Mouse (Mus musculus): ENCODE data around the gene Mdm2. TPM values are rescaled to one million over a fixed set of nuclear protein-coding genes. Genes with fewer than 3 reads are reported as not detected.

The Mdm2 gene
- polyA plus RNA-seq, 1 experiment = 41.8 TPM

- peaks cover 18% of the 10 kb centered on the region for H3K4me1 ChIP-seq
- no peak overlapping the region for H3K4me3 ChIP-seq (replicated peaks)
- peaks cover 20% of the 10 kb centered on the region for H3K27me3 ChIP-seq (replicated peaks)
- H3K36me3 ChIP-seq (replicated peaks; ENCODE audit: low read length) = no peaks in the 10 kb centered on the region
- H3K9me3 ChIP-seq = peaks cover 5% of the 10 kb centered on the region; the same call in 1 of the 2 replicates
- TF ChIP-seq FLI1 (IDR thresholded peaks at IDR 0.05; ENCODE audit: low read length) (no peak), GATA1 (IDR thresholded peaks at IDR 0.05; ENCODE audit: borderline replicate concordance, low read length) (no peak)
Observed at GRCm38 (mm10) chr10:117672693-117673092, 37.9 kb downstream of the Mdm2 start.

DNA sequence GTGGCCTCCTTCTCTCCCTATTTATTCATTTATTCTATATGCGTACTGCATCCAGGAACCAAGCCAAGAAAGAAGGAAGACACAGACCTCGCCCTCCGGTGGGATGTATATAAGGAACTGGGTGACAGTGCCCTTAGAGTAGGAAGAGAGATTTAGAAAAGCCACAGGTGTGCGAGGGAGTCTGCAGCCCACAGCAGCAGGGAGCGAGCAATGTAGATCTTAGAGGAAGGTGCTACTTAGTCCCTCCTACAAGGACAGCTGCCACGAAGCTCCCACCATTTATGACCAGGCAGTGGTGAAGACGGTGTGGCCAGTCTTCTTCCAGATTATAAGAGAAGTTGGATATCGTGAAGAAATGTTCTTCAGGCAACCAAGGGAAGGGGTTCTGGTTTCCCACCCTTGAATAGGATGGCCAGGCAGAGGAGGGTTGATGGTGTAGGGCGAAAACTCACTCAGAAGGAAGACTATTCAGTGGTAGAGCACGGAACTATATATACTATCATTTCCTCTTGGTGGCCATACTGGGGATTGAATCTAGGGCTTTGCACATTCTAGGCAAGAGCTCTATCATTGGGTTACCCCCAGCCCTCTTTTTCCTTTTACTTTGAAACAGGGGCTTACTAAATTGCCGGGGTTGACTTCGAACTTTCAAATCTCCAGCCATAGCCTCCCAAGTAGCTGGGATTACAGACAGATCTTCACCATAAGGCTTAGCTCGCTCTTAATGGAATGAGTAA lies 38.5 kb downstream of the Mdm2 start:
- TF ChIP-seq FLI1 (IDR thresholded peaks at IDR 0.05; ENCODE audit: low read length) (no peak), GATA1 (IDR thresholded peaks at IDR 0.05; ENCODE audit: borderline replicate concordance, low read length) (no peak)
- no peak overlapping the region for H3K4me3 ChIP-seq (replicated peaks)
- H3K36me3 ChIP-seq (replicated peaks; ENCODE audit: low read length) = no peaks in the 10 kb centered on the region
- H3K9me3 ChIP-seq = peaks cover 5% of the 10 kb centered on the region; the same call in 1 of the 2 replicates
- peaks cover 15% of the 10 kb centered on the region for H3K4me1 ChIP-seq
- peaks cover 20% of the 10 kb centered on the region for H3K27me3 ChIP-seq (replicated peaks)

GRCm38 (mm10) chr10:117671266-117671665 lies 39.3 kb downstream of the Mdm2 start:
- Histone ChIP-seq H3K36me3 (replicated peaks; ENCODE audit: low read length) (no peaks in the 10 kb centered on the region), H3K9me3 (peaks cover 5% of the 10 kb centered on the region; the same call in 1 of the 2 replicates), H3K4me3 (replicated peaks) (no peak overlapping the region), H3K27me3 (replicated peaks) (peaks cover 20% of the 10 kb centered on the region), H3K4me1 (peaks cover 8% of the 10 kb centered on the region)
- TF ChIP-seq GATA1 (IDR thresholded peaks at IDR 0.05; ENCODE audit: borderline replicate concordance, low read length) (no peak), FLI1 (IDR thresholded peaks at IDR 0.05; ENCODE audit: low read length) (no peak)

DNA sequence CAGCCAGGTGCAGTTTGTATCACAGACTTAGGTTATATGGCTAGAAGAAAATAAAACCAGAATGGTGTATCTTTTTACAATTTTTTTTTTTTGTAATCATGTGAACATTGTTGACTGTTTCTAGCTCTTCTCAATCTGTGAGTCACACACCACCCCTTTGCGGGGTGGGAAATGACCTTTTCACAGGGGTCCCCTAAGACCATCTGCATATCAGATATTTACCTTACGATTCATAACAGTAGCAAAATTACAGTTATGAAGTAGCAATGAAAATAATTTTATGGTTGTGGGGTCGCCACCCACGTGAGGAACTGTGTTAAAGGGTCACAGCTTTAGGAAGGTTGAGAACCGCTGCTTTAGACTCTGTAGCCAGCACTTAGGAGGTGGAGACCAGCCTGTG lies 39.8 kb downstream of the Mdm2 start:
- peaks cover 3% of the 10 kb centered on the region; the same call in 1 of the 2 replicates for H3K4me1 ChIP-seq
- peaks cover 18% of the 10 kb centered on the region for H3K27me3 ChIP-seq (replicated peaks)
- H3K9me3 ChIP-seq = peaks cover 5% of the 10 kb centered on the region; the same call in 1 of the 2 replicates
- no peaks in the 10 kb centered on the region for H3K36me3 ChIP-seq (replicated peaks; ENCODE audit: low read length)
- no peak overlapping the region for H3K4me3 ChIP-seq (replicated peaks)
- TF ChIP-seq FLI1 (IDR thresholded peaks at IDR 0.05; ENCODE audit: low read length) (no peak), GATA1 (IDR thresholded peaks at IDR 0.05; ENCODE audit: borderline replicate concordance, low read length) (no peak)

DNA sequence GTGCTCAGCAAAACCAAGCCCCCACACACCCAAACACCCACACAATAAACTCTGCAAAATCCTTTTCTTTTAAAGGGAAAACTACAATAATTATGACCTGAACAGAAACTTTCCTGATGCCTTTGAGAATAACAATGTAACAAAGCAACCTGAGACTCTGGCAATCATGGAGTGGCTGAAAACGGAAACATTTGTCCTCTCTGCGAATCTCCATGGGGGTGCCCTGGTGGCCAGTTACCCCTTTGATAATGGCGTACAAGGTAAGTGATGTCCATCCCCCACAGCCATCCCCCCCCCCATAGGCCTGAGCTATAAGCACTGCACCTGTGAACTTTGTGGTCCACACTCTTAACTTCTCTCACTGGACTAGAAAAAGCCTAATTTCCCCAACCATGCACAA lies 40.5 kb downstream of the Mdm2 start:
- peaks cover 5% of the 10 kb centered on the region; the same call in 1 of the 2 replicates for H3K9me3 ChIP-seq
- peaks cover 14% of the 10 kb centered on the region for H3K27me3 ChIP-seq (replicated peaks)
- no peak overlapping the region for H3K4me3 ChIP-seq (replicated peaks)
- TF ChIP-seq GATA1 (IDR thresholded peaks at IDR 0.05; ENCODE audit: borderline replicate concordance, low read length) (no peak), FLI1 (IDR thresholded peaks at IDR 0.05; ENCODE audit: low read length) (no peak)
- no peaks in the 10 kb centered on the region for H3K4me1 ChIP-seq
- no peaks in the 10 kb centered on the region for H3K36me3 ChIP-seq (replicated peaks; ENCODE audit: low read length)

DNA sequence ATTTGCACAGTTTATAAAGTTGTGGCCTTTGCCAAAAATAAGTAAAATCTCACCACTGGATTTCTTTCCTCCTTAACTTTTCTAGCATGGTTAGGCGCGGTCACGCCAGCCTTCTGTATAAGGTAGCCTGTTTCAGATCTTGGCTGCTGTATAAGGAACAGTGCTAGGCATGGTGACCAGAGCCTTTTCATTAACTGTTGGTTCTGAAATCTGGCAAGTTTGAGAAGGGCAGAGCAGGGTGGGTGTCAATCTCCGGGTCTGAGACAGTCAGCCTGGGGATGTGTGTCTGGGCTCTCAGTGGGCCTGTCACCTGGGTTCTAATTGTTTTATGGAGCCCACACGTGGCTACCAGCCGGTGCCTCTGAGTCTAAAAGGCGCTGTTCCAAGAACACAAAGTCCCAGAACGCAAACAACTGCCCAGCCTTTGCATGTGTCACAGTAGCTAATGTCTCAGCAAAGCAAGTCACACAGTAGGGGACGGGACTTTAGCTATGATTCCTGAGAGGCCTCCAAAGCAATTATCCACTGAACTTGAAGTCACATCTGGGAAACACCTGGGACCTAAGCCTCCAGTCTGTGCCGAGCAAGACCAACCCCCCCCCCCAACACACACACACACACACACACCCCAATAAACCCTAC lies 41.0 kb downstream of the Mdm2 start:
- H3K9me3 ChIP-seq = peaks cover 5% of the 10 kb centered on the region; the same call in 1 of the 2 replicates
- no peak for TF ChIP-seq FLI1 (IDR thresholded peaks at IDR 0.05; ENCODE audit: low read length)
- TF ChIP-seq GATA1 (IDR thresholded peaks at IDR 0.05; ENCODE audit: borderline replicate concordance, low read length) = no peak
- peaks cover 12% of the 10 kb centered on the region for H3K27me3 ChIP-seq (replicated peaks)
- H3K4me3 ChIP-seq (replicated peaks) = no peak overlapping the region
- no peaks in the 10 kb centered on the region for H3K36me3 ChIP-seq (replicated peaks; ENCODE audit: low read length)
- no peaks in the 10 kb centered on the region for H3K4me1 ChIP-seq

DNA sequence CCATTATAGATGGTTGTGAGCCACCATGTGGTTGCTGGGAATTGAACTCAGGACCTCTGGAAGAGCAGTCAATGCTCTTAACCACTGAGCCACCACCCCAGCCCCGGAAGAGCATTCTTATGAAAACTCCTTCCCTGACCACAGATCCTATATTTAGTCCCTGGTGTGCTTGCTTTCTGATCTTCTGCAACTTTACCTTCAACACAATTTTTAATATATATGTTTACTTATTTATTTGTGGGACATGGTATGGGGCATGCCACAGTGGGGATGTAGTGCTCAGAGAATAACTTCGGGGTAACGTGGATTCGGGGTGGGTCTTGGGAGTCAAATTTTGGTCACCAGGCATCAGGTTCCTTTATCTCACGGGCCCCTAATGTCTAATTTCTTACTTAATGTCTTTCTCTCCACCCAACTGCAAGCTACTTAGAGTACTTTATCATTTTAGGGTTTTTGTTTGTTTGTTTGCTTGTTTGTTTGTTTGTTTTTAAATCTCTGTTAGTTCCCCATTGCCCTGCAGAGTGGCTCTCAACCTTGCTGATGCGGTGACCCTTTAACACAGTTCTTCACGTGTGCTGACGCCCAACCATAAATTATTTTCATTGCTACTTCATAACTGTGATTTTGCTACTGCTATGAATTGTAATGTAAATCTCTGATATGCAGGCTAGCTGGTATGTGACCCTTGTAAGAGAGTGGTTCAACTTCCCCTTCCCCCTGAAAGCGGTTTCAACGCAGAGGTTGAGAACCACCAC lies 41.8 kb downstream of the Mdm2 start:
- no peaks in the 10 kb centered on the region for H3K4me1 ChIP-seq
- no peaks in the 10 kb centered on the region for H3K36me3 ChIP-seq (replicated peaks; ENCODE audit: low read length)
- no peak overlapping the region for H3K4me3 ChIP-seq (replicated peaks)
- H3K9me3 ChIP-seq = no peaks in the 10 kb centered on the region
- no peak for TF ChIP-seq FLI1 (IDR thresholded peaks at IDR 0.05; ENCODE audit: low read length)
- no peak for TF ChIP-seq GATA1 (IDR thresholded peaks at IDR 0.05; ENCODE audit: borderline replicate concordance, low read length)
- peaks cover 7% of the 10 kb centered on the region for H3K27me3 ChIP-seq (replicated peaks)

- H3K4me3 ChIP-seq (replicated peaks) = no peak overlapping the region
- no peaks in the 10 kb centered on the region for H3K36me3 ChIP-seq (replicated peaks; ENCODE audit: low read length)
- no peaks in the 10 kb centered on the region for H3K4me1 ChIP-seq
- peaks cover 6% of the 10 kb centered on the region for H3K27me3 ChIP-seq (replicated peaks)
- no peaks in the 10 kb centered on the region for H3K9me3 ChIP-seq
- TF ChIP-seq FLI1 (IDR thresholded peaks at IDR 0.05; ENCODE audit: low read length) (no peak), GATA1 (IDR thresholded peaks at IDR 0.05; ENCODE audit: borderline replicate concordance, low read length) (no peak)
Observed at GRCm38 (mm10) chr10:117667663-117668507, 42.7 kb downstream of the Mdm2 start.
